Mouse (Mus musculus) midbrain, embryonic 15.5 days (tissue): ENCODE data around the gene Rpl24. TPM values are rescaled to one million over a fixed set of nuclear protein-coding genes. Genes with fewer than 3 reads are reported as not detected.
"Not testable (repeated sequence)": the region's sequence is repeated elsewhere in the genome, so short reads cannot be mapped to it uniquely, and the experiment has no call there.

ENCODE experiments used
- ATAC-seq: fragments of 200-750 bp; cut with Nextera tagmentation; replicated peaks from 2 replicates; pipeline ENCODE4 v1.8.0; 2017; ENCODE audit warnings: moderate TSS enrichment
- H3K27ac ChIP-seq: fragments of 300-500 bp; sonication (generic); 2 replicates; pipeline ENCODE4 v1.5.1; 2015; ENCODE audit warnings: mild to moderate bottlenecking, inconsistent platforms
- H3K27me3 ChIP-seq: fragments of 300-500 bp; sonication (generic); replicated peaks from 2 replicates; pipeline ENCODE4 v1.6.1; 2015; ENCODE audit warnings: inconsistent platforms
- H3K36me3 ChIP-seq: fragments of 300-500 bp; sonication (generic); replicated peaks from 2 replicates; pipeline ENCODE4 v1.6.1; 2015; ENCODE audit warnings: inconsistent platforms
- H3K4me1 ChIP-seq: fragments of 300-500 bp; sonication (generic); 2 replicates; pipeline ENCODE4 v1.6.1; 2015; ENCODE audit warnings: inconsistent platforms
- H3K4me2 ChIP-seq: fragments of 300-500 bp; sonication (generic); 2 replicates; pipeline ENCODE4 v1.6.1; 2015; ENCODE audit warnings: inconsistent platforms, mild to moderate bottlenecking, moderate library complexity
- H3K4me3 ChIP-seq: fragments of 300-500 bp; sonication (generic); 2 replicates; pipeline ENCODE4 v1.5.1; 2015; ENCODE audit warnings: mild to moderate bottlenecking, inconsistent platforms
- H3K9ac ChIP-seq: fragments of 300-500 bp; sonication (generic); 2 replicates; pipeline ENCODE4 v1.6.1; 2015; ENCODE audit warnings: mild to moderate bottlenecking, inconsistent platforms
- H3K9me3 ChIP-seq: fragments of 300-500 bp; sonication (generic); 2 replicates; pipeline ENCODE4 v1.6.1; 2016; ENCODE audit warnings: inconsistent platforms
- WGBS: fragments of 180-500 bp; shearing (Covaris S2); methylation state at CpG from one replicate; pipeline ENCODE4 v1.1.7; 2015; ENCODE audit warnings: mixed read lengths; 5-methylcytosine and 5-hydroxymethylcytosine counted together
- polyA plus RNA-seq: library from polyadenylated mRNA; unstranded; fragments of >200 nt; fragmentation: Nextera tagmentation; extraction: Ambion mirVana; gene quantifications from 2 replicates; pipeline ENCODE4 v1.2.1, GENCODE M21; 2015

Rpl24 gene
- polyA plus RNA-seq, 1 experiment from 2014 or later, result 447 TPM

- H3K27me3 ChIP-seq, result no peaks in the 10 kb centered on the region
- H3K9me3 ChIP-seq, result no peaks in the 10 kb centered on the region
- H3K4me3 ChIP-seq, result no peak overlapping the region
- peak; percentile 63; the same call in 1 of the 2 replicates for ATAC-seq
- H3K4me2 ChIP-seq, result no peak overlapping the region
- H3K27ac ChIP-seq, result no peak overlapping the region
- 41% methylated on average over 19 of the region's 19 CpGs for WGBS
- no peak overlapping the region for H3K9ac ChIP-seq
- H3K4me1 ChIP-seq, result no peaks in the 10 kb centered on the region
- no peaks in the 10 kb centered on the region for H3K36me3 ChIP-seq
These were observed 15.0 kb upstream of the Rpl24 start for GRCm38 (mm10) chr16:55950946-55951678.

GRCm38 (mm10) chr16:55951679-55952327 lies 14.3 kb upstream of the Rpl24 start:
- Histone ChIP-seq H3K36me3 (no peaks in the 10 kb centered on the region), H3K4me1 (no peaks in the 10 kb centered on the region), H3K4me2 (no peak overlapping the region), H3K4me3 (no peak overlapping the region), H3K9me3 (no peaks in the 10 kb centered on the region), H3K27ac (no peak overlapping the region), H3K9ac (no peak overlapping the region), H3K27me3 (no peaks in the 10 kb centered on the region)
- WGBS, result 70% methylated on average over 7 of the region's 7 CpGs
- ATAC-seq, result no peak

- Histone ChIP-seq H3K27ac (no peak overlapping the region), H3K27me3 (no peaks in the 10 kb centered on the region), H3K36me3 (no peaks in the 10 kb centered on the region), H3K4me1 (no peaks in the 10 kb centered on the region), H3K9ac (no peak overlapping the region), H3K4me2 (no peak overlapping the region), H3K9me3 (no peaks in the 10 kb centered on the region), H3K4me3 (no peak overlapping the region)
- ATAC-seq, result no peak
These were observed 13.3 kb upstream of the Rpl24 start for GRCm38 (mm10) chr16:55952771-55953170.

DNA sequence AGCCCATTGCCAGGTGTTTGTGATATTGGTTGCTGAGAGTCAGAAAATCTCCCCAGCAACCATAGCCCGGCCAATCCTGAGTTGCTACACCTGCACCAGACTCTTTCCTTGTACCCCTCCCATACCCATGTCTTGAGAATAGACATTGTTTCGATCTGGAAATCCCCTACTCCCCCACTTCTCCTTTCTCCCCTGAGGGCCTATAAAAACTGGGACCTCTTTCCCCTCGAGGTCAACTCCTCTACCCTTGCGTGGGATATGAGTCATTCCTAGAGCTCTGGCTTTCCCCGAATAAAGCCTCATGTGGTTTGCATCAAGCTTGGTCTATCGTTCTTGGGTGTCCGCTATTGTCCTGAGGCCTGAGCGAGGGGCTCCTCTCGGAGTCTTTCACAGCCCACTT lies 11.9 kb upstream of the Rpl24 start:
- not testable (repeated sequence) for H3K4me1 ChIP-seq, H3K9me3 ChIP-seq, H3K36me3 ChIP-seq, H3K9ac ChIP-seq, H3K4me2 ChIP-seq, H3K27me3 ChIP-seq, ATAC-seq, H3K4me3 ChIP-seq, H3K27ac ChIP-seq
- 94% methylated on average over 9 of the region's 9 CpGs for WGBS

GRCm38 (mm10) chr16:55963068-55963467 lies 3.0 kb upstream of the Rpl24 start:
- 89% methylated on average over 6 of the region's 11 CpGs for WGBS
- not testable (repeated sequence) for H3K27me3 ChIP-seq, H3K9ac ChIP-seq, ATAC-seq, H3K4me1 ChIP-seq, H3K36me3 ChIP-seq, H3K9me3 ChIP-seq, H3K4me3 ChIP-seq, H3K27ac ChIP-seq, H3K4me2 ChIP-seq

- WGBS, result 72% methylated on average over 4 of the region's 4 CpGs
- Histone ChIP-seq H3K27me3 (no peaks in the 10 kb centered on the region), H3K4me3 (no peak overlapping the region), H3K36me3 (peaks cover under 1% of the 10 kb centered on the region; the same call in 1 of the 2 replicates), H3K4me1 (peaks cover 12% of the 10 kb centered on the region), H3K27ac (no peak overlapping the region), H3K9me3 (no peaks in the 10 kb centered on the region), H3K9ac (no peak overlapping the region), H3K4me2 (no peak overlapping the region)
- ATAC-seq, result no peak
These were observed 1.7 kb upstream of the Rpl24 start for GRCm38 (mm10) chr16:55964126-55964949.

- whole genome bisulfite sequencing, result 33% methylated on average over 1 of the region's 1 CpGs
- peaks cover 26% of the 10 kb centered on the region for H3K36me3 ChIP-seq
- no peaks in the 10 kb centered on the region for H3K9me3 ChIP-seq
- H3K27me3 ChIP-seq, result no peaks in the 10 kb centered on the region
- peak overlapping the region; percentile 84 for H3K4me2 ChIP-seq
- no peak overlapping the region for H3K27ac ChIP-seq
- H3K4me1 ChIP-seq, result peaks cover 26% of the 10 kb centered on the region
- peak overlapping the region; percentile 92 for H3K9ac ChIP-seq
- peak overlapping the region; percentile 86 for H3K4me3 ChIP-seq
- ATAC-seq, result no peak
These were observed 1.1 kb downstream of the Rpl24 start for GRCm38 (mm10) chr16:55967221-55967620.

DNA sequence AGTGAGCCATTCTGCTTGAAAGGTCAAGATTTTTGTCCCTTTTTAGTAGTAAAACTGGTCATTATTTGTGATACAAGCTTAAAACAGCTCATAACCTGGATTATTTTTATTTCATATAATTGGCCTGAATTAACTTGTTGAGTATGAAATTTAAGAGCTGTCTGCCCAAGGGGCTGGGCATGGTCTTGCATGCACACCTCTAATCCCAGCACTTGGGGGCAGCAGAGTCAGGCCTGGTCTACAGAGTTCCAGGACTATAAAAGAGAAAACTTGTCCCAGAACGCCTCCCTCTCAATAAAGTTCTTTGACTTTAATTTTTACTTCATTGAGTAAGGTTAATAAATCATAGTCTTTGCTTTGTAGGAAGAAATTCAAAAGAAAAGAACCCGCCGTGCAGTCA lies 3.1 kb downstream of the Rpl24 start:
- no peak overlapping the region for H3K4me2 ChIP-seq
- peaks cover 31% of the 10 kb centered on the region for H3K36me3 ChIP-seq
- H3K27me3 ChIP-seq, result no peaks in the 10 kb centered on the region
- no peak overlapping the region for H3K9ac ChIP-seq
- ATAC-seq, result no peak
- no peak overlapping the region for H3K27ac ChIP-seq
- peaks cover 35% of the 10 kb centered on the region for H3K4me1 ChIP-seq
- H3K4me3 ChIP-seq, result no peak overlapping the region
- no peaks in the 10 kb centered on the region for H3K9me3 ChIP-seq
- WGBS, result 82% methylated on average over 3 of the region's 3 CpGs

- H3K9ac ChIP-seq, result no peak overlapping the region
- no peak overlapping the region for H3K4me3 ChIP-seq
- no peak overlapping the region for H3K27ac ChIP-seq
- H3K36me3 ChIP-seq, result peaks cover 31% of the 10 kb centered on the region
- H3K4me1 ChIP-seq, result peaks cover 41% of the 10 kb centered on the region
- ATAC-seq, result no peak
- H3K9me3 ChIP-seq, result no peaks in the 10 kb centered on the region
- H3K4me2 ChIP-seq, result no peak overlapping the region
- H3K27me3 ChIP-seq, result no peaks in the 10 kb centered on the region
- 92% methylated on average over 5 of the region's 5 CpGs for WGBS
These were observed 4.3 kb downstream of the Rpl24 start for GRCm38 (mm10) chr16:55970416-55970815.

DNA sequence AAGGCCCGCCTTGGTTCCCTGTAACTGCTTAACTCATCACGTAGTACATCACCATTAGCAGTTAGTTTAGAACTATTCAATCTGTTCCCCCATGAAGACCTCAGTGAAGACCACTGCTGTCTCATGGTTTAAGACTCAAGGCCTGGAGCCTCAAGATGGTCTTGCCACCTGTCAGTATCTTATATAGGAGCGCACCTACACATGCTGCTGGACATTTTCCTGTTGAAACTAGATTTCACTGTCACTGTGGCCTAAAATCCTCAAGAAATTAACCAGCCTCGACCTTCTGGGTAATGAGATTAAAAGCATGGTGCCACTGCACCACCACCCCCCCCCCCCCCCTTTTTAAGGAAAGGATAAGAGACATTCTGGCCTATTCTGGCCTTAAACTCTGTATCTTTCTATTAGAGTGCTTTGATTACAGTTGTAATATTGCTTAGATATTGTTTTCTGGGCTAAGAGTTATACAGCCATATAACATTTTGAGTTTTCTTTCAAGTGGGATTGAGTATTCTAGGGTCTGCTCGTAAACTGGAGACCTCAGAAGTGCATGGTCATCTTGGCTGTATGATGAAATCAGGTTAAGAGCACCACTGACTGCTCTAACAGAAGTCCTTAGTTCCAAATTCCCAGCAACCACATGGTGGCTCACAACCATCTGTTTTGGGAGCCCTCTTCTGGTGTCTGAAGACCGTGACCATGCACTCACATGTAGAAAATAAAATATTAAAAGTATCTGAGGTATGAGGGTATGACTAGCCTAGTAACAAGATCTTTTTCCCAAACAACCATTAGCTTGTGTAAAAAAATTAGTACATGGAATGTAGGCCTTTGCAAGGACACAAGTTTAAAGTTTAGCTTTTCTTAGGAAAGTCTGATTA lies 5.9 kb downstream of the Rpl24 start:
- Histone ChIP-seq H3K36me3 (peaks cover 31% of the 10 kb centered on the region), H3K9me3 (no peaks in the 10 kb centered on the region), H3K27me3 (no peaks in the 10 kb centered on the region), H3K4me3 (no peak overlapping the region), H3K4me1 (peaks cover 51% of the 10 kb centered on the region), H3K27ac (no peak overlapping the region), H3K4me2 (no peak overlapping the region), H3K9ac (no peak overlapping the region)
- no peak for ATAC-seq
- WGBS, result 79% methylated on average over 6 of the region's 6 CpGs

DNA sequence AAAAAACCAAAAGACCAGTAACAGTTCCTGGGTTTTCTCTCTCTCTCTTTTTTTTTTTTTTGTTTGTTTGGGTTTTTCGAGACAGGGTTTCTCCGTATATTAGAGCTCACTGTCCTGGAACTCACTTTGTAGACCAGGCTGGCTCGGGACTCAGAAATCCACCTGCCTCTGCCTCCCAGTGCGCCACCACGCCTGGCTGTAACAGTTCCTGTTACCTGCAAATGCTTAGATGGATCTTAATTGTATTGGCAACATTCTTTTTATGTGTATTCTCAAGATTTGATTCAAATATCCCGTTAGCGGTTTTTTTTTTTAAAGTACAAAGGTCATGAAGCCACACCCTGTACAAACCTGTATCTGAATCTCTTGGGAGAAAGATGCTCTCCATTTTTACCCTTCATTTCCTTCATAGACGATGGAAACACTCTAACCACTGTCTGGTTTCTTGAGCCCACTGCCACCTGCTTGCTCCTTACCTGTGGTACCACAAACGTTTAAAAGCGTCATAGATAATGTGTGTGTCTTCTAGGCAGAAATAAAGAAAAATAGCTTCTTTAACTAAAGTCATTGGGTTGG lies 6.6 kb downstream of the Rpl24 start:
- Histone ChIP-seq H3K27ac (peak overlapping the region; percentile 91; the same call in 1 of the 2 replicates), H3K9me3 (no peaks in the 10 kb centered on the region), H3K9ac (peak overlapping the region; percentile 4; the same call in 1 of the 2 replicates), H3K4me3 (peak overlapping the region; percentile 99), H3K4me2 (peak overlapping the region; percentile 91), H3K27me3 (no peaks in the 10 kb centered on the region), H3K36me3 (peaks cover 31% of the 10 kb centered on the region), H3K4me1 (peaks cover 46% of the 10 kb centered on the region)
- ATAC-seq, result no peak
- WGBS, result 60% methylated on average over 10 of the region's 10 CpGs
